Mouse (Mus musculus): Measurements from ENCODE around the gene Rrp9. TPM values are rescaled to one million over a fixed set of nuclear protein-coding genes. Genes with fewer than 3 reads are reported as not detected.
"Not testable (repeated sequence)": the region's sequence is repeated elsewhere in the genome, so short reads cannot be mapped to it uniquely, and the experiment has no call there.

Rrp9 gene
- polyA plus RNA-seq, 1 experiment from 2014 or later, result 36.2 TPM

- no peak overlapping the region for H3K4me3 ChIP-seq (ENCODE audit: low read depth, low read length)
- H3K4me1 ChIP-seq (ENCODE audit: control insufficient read depth, insufficient read depth, low read length), result peaks cover 1% of the 10 kb centered on the region
- peaks cover 10% of the 10 kb centered on the region for H3K36me3 ChIP-seq (ENCODE audit: control insufficient read depth, insufficient read depth, low read length)
- no peak overlapping the region for H3K9ac ChIP-seq (replicated peaks; ENCODE audit: low read depth, low read length)
- no peaks in the 10 kb centered on the region for H3K27me3 ChIP-seq (ENCODE audit: control insufficient read depth, insufficient read depth, low read length)
- no peaks in the 10 kb centered on the region for H3K9me3 ChIP-seq (ENCODE audit: control insufficient read depth, low read length)
- no peak overlapping the region for H3K4me2 ChIP-seq (ENCODE audit: low read depth, low read length)
- no peak overlapping the region for H3K27ac ChIP-seq (ENCODE audit: low read depth, low read length)
- ATAC-seq (ENCODE audit: low read depth), result no peak
- 94% methylated on average over 10 of the region's 10 CpGs for WGBS
These were observed 7.4 kb downstream of the Rrp9 start for GRCm38 (mm10) chr9:106483136-106483535.

- H3K27me3 ChIP-seq (ENCODE audit: control insufficient read depth, insufficient read depth, low read length), result no peaks in the 10 kb centered on the region
- H3K4me2 ChIP-seq (ENCODE audit: low read depth, low read length), result no peak overlapping the region
These were observed 7.8 kb downstream of the Rrp9 start for GRCm38 (mm10) chr9:106483606-106484005.

DNA sequence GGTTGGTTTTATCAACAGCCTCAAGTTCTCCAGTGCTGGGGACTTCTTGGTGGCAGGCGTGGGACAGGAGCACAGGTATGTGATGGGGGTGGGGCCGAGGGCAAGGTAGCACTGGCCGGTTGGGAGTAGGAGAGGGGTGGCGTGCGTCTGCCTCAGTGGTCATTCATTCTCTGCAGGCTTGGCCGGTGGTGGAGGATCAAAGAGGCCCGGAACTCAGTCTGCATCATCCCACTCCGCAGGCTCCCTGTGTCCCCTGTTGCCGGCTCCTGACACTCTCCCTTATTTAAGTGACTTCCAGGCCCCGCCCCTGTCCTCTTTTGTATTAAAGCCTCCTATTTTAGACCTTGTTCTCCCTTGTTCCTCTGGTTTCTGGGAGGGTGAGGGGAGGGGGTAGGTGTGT, 9.3 kb downstream of the Rrp9 start:
- ATAC-seq (ENCODE audit: low read depth), result no peak
- Histone ChIP-seq H3K36me3 (ENCODE audit: control insufficient read depth, insufficient read depth, low read length) (peaks cover 10% of the 10 kb centered on the region), H3K4me1 (ENCODE audit: control insufficient read depth, insufficient read depth, low read length) (no peaks in the 10 kb centered on the region), H3K27ac (ENCODE audit: low read depth, low read length) (no peak overlapping the region), H3K27me3 (ENCODE audit: control insufficient read depth, insufficient read depth, low read length) (no peaks in the 10 kb centered on the region), H3K9ac (replicated peaks; ENCODE audit: low read depth, low read length) (no peak overlapping the region), H3K9me3 (ENCODE audit: control insufficient read depth, low read length) (no peaks in the 10 kb centered on the region), H3K4me2 (ENCODE audit: low read depth, low read length) (no peak overlapping the region), H3K4me3 (ENCODE audit: low read depth, low read length) (no peak overlapping the region)
- WGBS, result 76% methylated on average over 10 of the region's 10 CpGs

More at GRCm38 (mm10) chr9:106483606-106484005, 7.8 kb downstream of the Rrp9 start:
- Histone ChIP-seq H3K4me1 (ENCODE audit: control insufficient read depth, insufficient read depth, low read length) (no peaks in the 10 kb centered on the region), H3K4me3 (ENCODE audit: low read depth, low read length) (no peak overlapping the region), H3K36me3 (ENCODE audit: control insufficient read depth, insufficient read depth, low read length) (peaks cover 10% of the 10 kb centered on the region), H3K9me3 (ENCODE audit: control insufficient read depth, low read length) (no peaks in the 10 kb centered on the region), H3K27ac (ENCODE audit: low read depth, low read length) (no peak overlapping the region), H3K9ac (replicated peaks; ENCODE audit: low read depth, low read length) (no peak overlapping the region)
- no peak for ATAC-seq (ENCODE audit: low read depth)
- 95% methylated on average over 17 of the region's 17 CpGs for WGBS

DNA sequence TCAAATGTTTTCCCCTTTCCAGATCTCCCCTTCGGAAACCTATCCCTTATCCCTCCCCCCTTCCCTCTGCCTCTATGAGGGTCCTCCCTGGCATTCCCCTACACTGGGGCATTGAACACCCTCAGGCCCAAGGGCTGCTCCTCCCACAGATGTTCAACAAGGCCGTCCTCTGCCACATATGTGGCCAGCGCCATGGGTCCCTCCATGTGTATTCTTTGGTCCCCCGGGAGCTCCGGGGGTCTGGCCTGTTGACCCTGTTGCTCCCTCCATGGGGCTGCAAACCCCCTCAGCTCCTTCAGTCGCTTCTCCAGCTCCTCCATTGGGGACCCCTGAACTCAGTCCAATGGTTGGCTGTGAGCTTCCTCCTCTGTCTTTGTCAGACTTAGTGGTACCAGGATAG, 11.8 kb downstream of the Rrp9 start:
- not testable (repeated sequence) for H3K4me2 ChIP-seq (ENCODE audit: low read depth, low read length); H3K9me3 ChIP-seq (ENCODE audit: control insufficient read depth, low read length); H3K4me1 ChIP-seq (ENCODE audit: control insufficient read depth, insufficient read depth, low read length); H3K36me3 ChIP-seq (ENCODE audit: control insufficient read depth, insufficient read depth, low read length); H3K9ac ChIP-seq (replicated peaks; ENCODE audit: low read depth, low read length); H3K27me3 ChIP-seq (ENCODE audit: control insufficient read depth, insufficient read depth, low read length); H3K27ac ChIP-seq (ENCODE audit: low read depth, low read length); H3K4me3 ChIP-seq (ENCODE audit: low read depth, low read length); ATAC-seq (ENCODE audit: low read depth)
- WGBS, result 89% methylated on average over 6 of the region's 6 CpGs

- Histone ChIP-seq H3K27me3 (ENCODE audit: control insufficient read depth, insufficient read depth, low read length) (no peaks in the 10 kb centered on the region), H3K9ac (replicated peaks; ENCODE audit: low read depth, low read length) (no peak within 1 kb of the TSS), H3K36me3 (ENCODE audit: control insufficient read depth, insufficient read depth, low read length) (no peaks in the 10 kb centered on the region), H3K27ac (ENCODE audit: low read depth, low read length) (no peak within 1 kb of the TSS), H3K4me3 (ENCODE audit: low read depth, low read length) (no peak within 1 kb of the TSS), H3K9me3 (ENCODE audit: control insufficient read depth, low read length) (no peaks in the 10 kb centered on the region), H3K4me2 (ENCODE audit: low read depth, low read length) (no peak within 1 kb of the TSS), H3K4me1 (ENCODE audit: control insufficient read depth, insufficient read depth, low read length) (no peaks in the 10 kb centered on the region)
- no peak for ATAC-seq (ENCODE audit: low read depth)
- 95% methylated on average over 6 of the region's 6 CpGs for WGBS
These were observed 23.9 kb downstream of the Rrp9 start, which contains the start of gene Iqcf1 for GRCm38 (mm10) chr9:106499667-106500066. Gene Iqcf1 (plus strand): TSS chr9:106499967.

DNA sequence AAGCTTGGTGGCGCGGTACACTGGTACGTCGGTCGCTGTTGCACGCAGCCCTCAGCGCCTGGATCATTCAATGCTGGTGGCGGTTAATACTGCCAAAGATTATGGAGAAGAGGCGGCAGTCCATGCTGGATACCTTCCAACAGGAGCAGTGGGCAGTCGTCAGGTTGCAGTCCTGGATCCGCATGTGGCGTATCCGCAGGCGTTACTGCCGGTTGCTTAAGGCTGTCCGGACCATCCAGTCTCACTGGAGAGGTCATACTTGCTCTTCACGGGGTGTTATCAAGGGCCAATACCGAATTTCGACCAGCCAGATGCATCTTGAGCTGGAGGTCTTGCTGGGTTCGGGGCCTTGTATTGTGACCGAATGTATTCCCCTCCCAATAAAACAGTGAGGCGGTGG, 26.1 kb downstream of the Rrp9 start:
- Histone ChIP-seq H3K36me3 (ENCODE audit: control insufficient read depth, insufficient read depth, low read length) (no peaks in the 10 kb centered on the region), H3K9ac (replicated peaks; ENCODE audit: low read depth, low read length) (no peak overlapping the region), H3K4me3 (ENCODE audit: low read depth, low read length) (no peak overlapping the region), H3K27ac (ENCODE audit: low read depth, low read length) (no peak overlapping the region), H3K9me3 (ENCODE audit: control insufficient read depth, low read length) (no peaks in the 10 kb centered on the region), H3K4me2 (ENCODE audit: low read depth, low read length) (no peak overlapping the region), H3K4me1 (ENCODE audit: control insufficient read depth, insufficient read depth, low read length) (no peaks in the 10 kb centered on the region), H3K27me3 (ENCODE audit: control insufficient read depth, insufficient read depth, low read length) (no peaks in the 10 kb centered on the region)
- no peak for ATAC-seq (ENCODE audit: low read depth)
- 87% methylated on average over 22 of the region's 22 CpGs for WGBS

DNA sequence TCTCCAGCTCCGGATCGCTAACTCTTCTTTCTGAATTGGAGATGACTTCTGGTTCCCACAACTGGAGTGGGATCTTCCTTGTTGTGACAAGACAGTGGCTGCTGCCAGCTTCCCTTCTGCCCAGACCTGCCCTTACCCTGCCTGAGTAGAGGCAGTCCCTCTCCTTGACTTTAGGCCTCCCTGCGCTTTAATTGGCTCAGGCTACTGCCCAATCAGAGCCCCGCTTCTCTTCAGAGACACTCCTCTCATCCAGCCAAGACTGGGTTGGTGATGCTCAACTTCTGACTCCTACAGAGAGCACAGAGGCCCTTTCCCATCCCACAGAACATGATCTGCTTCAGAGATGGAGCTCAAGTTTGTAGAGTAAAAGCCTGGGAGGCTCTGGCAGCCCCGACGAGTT, 28.5 kb downstream of the Rrp9 start:
- 77% methylated on average over 6 of the region's 6 CpGs for WGBS
- Histone ChIP-seq H3K27me3 (ENCODE audit: control insufficient read depth, insufficient read depth, low read length) (no peaks in the 10 kb centered on the region), H3K9ac (replicated peaks; ENCODE audit: low read depth, low read length) (no peak overlapping the region), H3K4me1 (ENCODE audit: control insufficient read depth, insufficient read depth, low read length) (no peaks in the 10 kb centered on the region), H3K9me3 (ENCODE audit: control insufficient read depth, low read length) (no peaks in the 10 kb centered on the region), H3K36me3 (ENCODE audit: control insufficient read depth, insufficient read depth, low read length) (no peaks in the 10 kb centered on the region), H3K4me2 (ENCODE audit: low read depth, low read length) (no peak overlapping the region), H3K27ac (ENCODE audit: low read depth, low read length) (no peak overlapping the region), H3K4me3 (ENCODE audit: low read depth, low read length) (no peak overlapping the region)
- ATAC-seq (ENCODE audit: low read depth), result no peak

GRCm38 (mm10) chr9:106509356-106509755, 33.6 kb downstream of the Rrp9 start:
- no peaks in the 10 kb centered on the region for H3K36me3 ChIP-seq (ENCODE audit: control insufficient read depth, insufficient read depth, low read length)
- no peak for ATAC-seq (ENCODE audit: low read depth)
- H3K27ac ChIP-seq (ENCODE audit: low read depth, low read length), result no peak overlapping the region
- H3K4me3 ChIP-seq (ENCODE audit: low read depth, low read length), result no peak overlapping the region
- 95% methylated on average over 10 of the region's 10 CpGs for WGBS
- H3K4me2 ChIP-seq (ENCODE audit: low read depth, low read length), result no peak overlapping the region
- H3K9ac ChIP-seq (replicated peaks; ENCODE audit: low read depth, low read length), result no peak overlapping the region
- H3K9me3 ChIP-seq (ENCODE audit: control insufficient read depth, low read length), result no peaks in the 10 kb centered on the region
- no peaks in the 10 kb centered on the region for H3K27me3 ChIP-seq (ENCODE audit: control insufficient read depth, insufficient read depth, low read length)
- no peaks in the 10 kb centered on the region for H3K4me1 ChIP-seq (ENCODE audit: control insufficient read depth, insufficient read depth, low read length)

- no peak for ATAC-seq (ENCODE audit: low read depth)
- Histone ChIP-seq H3K4me1 (ENCODE audit: control insufficient read depth, insufficient read depth, low read length) (no peaks in the 10 kb centered on the region), H3K9me3 (ENCODE audit: control insufficient read depth, low read length) (no peaks in the 10 kb centered on the region), H3K27me3 (ENCODE audit: control insufficient read depth, insufficient read depth, low read length) (no peaks in the 10 kb centered on the region), H3K9ac (replicated peaks; ENCODE audit: low read depth, low read length) (no peak overlapping the region), H3K27ac (ENCODE audit: low read depth, low read length) (no peak overlapping the region), H3K4me2 (ENCODE audit: low read depth, low read length) (no peak overlapping the region), H3K36me3 (ENCODE audit: control insufficient read depth, insufficient read depth, low read length) (no peaks in the 10 kb centered on the region), H3K4me3 (ENCODE audit: low read depth, low read length) (no peak overlapping the region)
- 75% methylated on average over 13 of the region's 13 CpGs for WGBS
These were observed 37.1 kb downstream of the Rrp9 start for GRCm38 (mm10) chr9:106512729-106513450.

All from neural tube, embryonic 14.5 days (tissue).